Mouse (Mus musculus) E14TG2a.4 (cell line): ENCODE measurements around the gene Duox1.

ENCODE experiments used
- CTCF ChIP-seq: conservative IDR thresholded peaks from 2 replicates; pipeline ENCODE4 v1.5.1; 2014; ENCODE audit warnings: low read length
- NANOG ChIP-seq: IDR thresholded peaks from 2 replicates; pipeline ENCODE4 v1.6.1; 2014; ENCODE audit warnings: borderline replicate concordance, low read length, mixed read lengths

DNA sequence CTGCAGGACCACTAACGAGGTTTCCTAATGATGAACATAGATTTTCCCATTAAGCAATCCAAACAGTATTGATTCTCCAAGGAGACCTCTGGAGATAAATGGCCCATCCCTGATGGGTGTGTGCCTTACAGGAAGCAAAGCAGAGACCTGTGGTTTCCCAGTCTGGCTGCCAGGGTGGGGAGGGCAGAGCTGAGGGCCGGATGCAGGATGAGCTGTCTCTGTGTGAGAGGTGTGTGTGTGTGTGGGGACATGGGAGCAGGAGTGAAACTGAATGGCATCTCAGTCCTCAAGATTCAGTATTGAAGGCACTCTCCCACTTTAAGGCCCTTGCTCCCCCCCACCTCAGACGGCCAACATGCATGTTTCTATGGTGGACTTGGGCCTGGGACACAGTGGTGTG is 40.7 kb downstream of the Duox1 start:
- TF ChIP-seq CTCF (no peak), NANOG (no peak)
